In the genomic region with DNA sequence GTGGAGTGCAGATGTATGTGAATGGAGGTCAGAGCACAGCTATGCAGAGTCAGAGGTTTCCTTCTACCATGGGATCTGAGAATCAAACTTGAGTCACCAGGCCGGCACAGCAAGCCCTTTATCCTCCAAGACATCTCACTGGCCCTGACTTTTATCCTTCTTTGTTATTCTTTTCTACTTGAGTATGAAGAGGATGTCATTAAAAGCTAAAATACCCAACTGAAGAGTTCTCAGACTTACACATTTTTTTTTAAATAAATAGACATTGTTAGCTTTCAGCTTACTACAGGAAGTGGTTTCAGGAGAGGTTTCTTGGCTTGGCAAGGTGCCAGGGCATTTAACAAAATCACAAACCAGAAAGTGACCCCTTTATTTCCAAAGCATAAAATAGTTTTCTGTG, we compare ENCODE assay signal across 11 mouse cellular contexts. TPM values are rescaled to one million over a fixed set of nuclear protein-coding genes. Genes with fewer than 3 reads are reported as not detected.
DNase-seq lines count a peak whose midpoint lies in the region.
"Had no signal": no experiment of that assay in that cellular context is flagged by ENCODE, and none has a peak within 500 bp of the region (broad histone marks: within the 10 kb centered on the region; RNA-seq: fewer than 3 reads in every experiment).

No protein-coding gene starts in this region.

- intact Hi-C loops in gastrocnemius, postnatal 36 days (cut with DNase I): no loop called here

- DNase-seq in kidney, postnatal 10 days: peak; percentile 21
- no peak for DNase-seq in kidney, adult 8-10 months
- peak; percentile 89 for DNase-seq in 416B (ENCODE audit: low read depth)
- DNase-seq in MEL-GATA-1-ER (ENCODE audit: extremely low read depth, low read depth): peak; percentile 6
- peak; percentile 6 for DNase-seq in kidney, postnatal 14 days
- no peak for DNase-seq in adrenal gland, postnatal 4 days (ENCODE audit: low spot score in 2 of 2)
- no peak for DNase-seq in gastrocnemius, postnatal 36 days
- no peak for DNase-seq in thymus, postnatal 14 days
- DNase-seq: heart, postnatal 4 days; left cerebral cortex, postnatal 4 days; liver, postnatal 0 days had no signal

RNA-seq across cellular contexts. Expression of a gene that starts 15.4 kb away (rescaled TPM):
- total RNA-seq in adrenal gland, postnatal 4 days (2021): 1 to 10 TPM; 3.9 to 4.2 TPM
- total RNA-seq in gastrocnemius, postnatal 36 days (2021): under 1 TPM; 0.26 to 0.32 TPM

Comparison
In these comparisons a context has a peak if more than half of its experiments do, and no peak if none do; other contexts are left out.
1. DNase-seq: peak in kidney, postnatal 10 days (single experiment), 416B (single experiment), MEL-GATA-1-ER (single experiment) and kidney, postnatal 14 days (single experiment); none in kidney, adult 8-10 months (0 of 2), adrenal gland, postnatal 4 days (0 of 2), gastrocnemius, postnatal 36 days (0 of 2) and thymus, postnatal 14 days (single experiment).